Mouse (Mus musculus) midbrain, embryonic 14.5 days (tissue): Measurements from ENCODE around the gene Il34. TPM values are rescaled to one million over a fixed set of nuclear protein-coding genes. Genes with fewer than 3 reads are reported as not detected.
"Not testable (repeated sequence)": the region's sequence is repeated elsewhere in the genome, so short reads cannot be mapped to it uniquely, and the experiment has no call there.

Experiments used
- ATAC-seq: fragments of 200-750 bp; cut with Nextera tagmentation; 2 replicates; pipeline ENCODE4 v1.8.0; 2017; ENCODE audit warnings: moderate number of reproducible peaks, moderate library complexity; ENCODE audit not compliant: low FRiP score, low TSS enrichment
- DNase-seq: peaks from one replicate; pipeline ENCODE4 v3.0.0-alpha.2; 2015
- H3K27ac ChIP-seq: fragments of 300-500 bp; sonication (generic); replicated peaks from 2 replicates; pipeline ENCODE4 v1.5.1; 2014; ENCODE audit warnings: mild to moderate bottlenecking, low read depth, low read length, moderate library complexity
- H3K27me3 ChIP-seq: fragments of 300-500 bp; sonication (generic); 2 replicates; pipeline ENCODE4 v1.6.1; 2014; ENCODE audit warnings: low read length, control low read depth, mixed read lengths; ENCODE audit not compliant: control insufficient read depth, insufficient read depth
- H3K36me3 ChIP-seq: fragments of 300-500 bp; sonication (generic); 2 replicates; pipeline ENCODE4 v1.6.1; 2014; ENCODE audit warnings: low read length, control low read depth; ENCODE audit not compliant: control insufficient read depth, insufficient read depth
- H3K4me1 ChIP-seq: fragments of 300-500 bp; sonication (generic); 2 replicates; pipeline ENCODE4 v1.6.1; 2014; ENCODE audit warnings: mild to moderate bottlenecking, antibody characterized with exemption, low read length, control low read depth; ENCODE audit not compliant: control insufficient read depth, insufficient read depth
- H3K4me2 ChIP-seq: fragments of 300-500 bp; sonication (generic); 2 replicates; pipeline ENCODE4 v1.6.1; 2014; ENCODE audit warnings: mild to moderate bottlenecking, low read length, moderate library complexity
- H3K4me3 ChIP-seq: fragments of 300-500 bp; sonication (generic); replicated peaks from 2 replicates; pipeline ENCODE4 v1.5.1; 2014; ENCODE audit warnings: low read depth, low read length
- H3K9ac ChIP-seq: fragments of 300-500 bp; sonication (generic); replicated peaks from 2 replicates; pipeline ENCODE4 v1.6.1; 2014; ENCODE audit warnings: mild to moderate bottlenecking, low read length, moderate library complexity
- H3K9me3 ChIP-seq: fragments of 300-500 bp; sonication (generic); 2 replicates; pipeline ENCODE4 v1.6.1; 2016; ENCODE audit warnings: low read length, control low read depth, mixed read lengths; ENCODE audit not compliant: control insufficient read depth
- WGBS: fragments of 180-500 bp; shearing (Covaris S2); extraction: QIAGEN DNeasy Blood & Tissue Kit; methylation state at CpG from one replicate; pipeline ENCODE4 v1.1.7; 2014; 5-methylcytosine and 5-hydroxymethylcytosine counted together
- polyA plus RNA-seq: library from polyadenylated mRNA; unstranded; fragments of >200 nt; fragmentation: Nextera tagmentation; extraction: Ambion mirVana; gene quantifications from 2 replicates; pipeline ENCODE4 v1.2.1, GENCODE M21; 2014

Il34 gene
- polyA plus RNA-seq, 1 experiment from 2014 or later: 3.9 TPM

DNA sequence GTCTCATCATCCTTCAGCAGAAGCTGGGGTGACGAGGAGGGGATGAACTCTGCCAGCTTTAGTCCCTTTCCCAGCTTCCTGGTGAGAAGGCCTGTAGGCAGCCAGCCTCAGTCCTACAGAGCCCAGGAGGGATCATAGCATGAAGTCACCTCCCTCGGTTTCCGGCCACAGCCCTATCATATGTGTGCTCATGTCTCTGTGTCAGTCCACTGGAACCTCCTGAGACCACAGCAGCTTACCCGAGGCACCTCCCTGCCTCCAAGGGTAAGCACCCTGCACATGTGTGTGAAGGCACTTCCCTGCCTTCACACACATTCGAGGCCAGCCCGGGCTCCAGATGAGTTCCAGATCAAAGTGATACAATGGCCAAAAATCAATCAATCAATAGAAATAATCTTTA lies 15.5 kb downstream of the Il34 start:
- no peak for ATAC-seq
- WGBS: 79% methylated on average over 6 of the region's 6 CpGs
- DNase-seq: no peak

DNA sequence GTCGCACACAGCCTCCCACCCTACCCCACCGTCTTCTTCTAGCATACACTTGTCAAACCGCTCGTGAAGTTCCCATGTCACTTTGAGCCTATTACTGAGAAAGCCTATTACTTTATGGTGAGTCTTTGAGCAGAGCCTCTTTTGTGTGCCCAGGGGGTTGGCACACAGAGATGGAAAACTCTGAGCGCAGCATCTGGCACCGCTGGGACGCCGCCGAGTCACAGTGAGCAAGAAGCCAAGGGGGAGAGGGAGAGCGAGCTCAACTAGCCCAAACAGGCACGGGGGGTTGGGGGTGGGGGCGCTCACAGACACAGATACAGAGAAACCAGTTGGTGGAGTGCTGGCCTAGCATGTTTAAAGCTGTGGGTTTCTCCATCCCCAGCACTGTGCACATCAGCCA lies 16.2 kb downstream of the Il34 start:
- DNase-seq (no peak), ATAC-seq (no peak)
- no peaks in the 10 kb centered on the region for H3K9me3 ChIP-seq

More for the DNA sequence above, 15.5 kb downstream of the Il34 start:
- Histone ChIP-seq H3K4me2 (no peak overlapping the region), H3K4me3 (no peak overlapping the region), H3K27me3 (no peaks in the 10 kb centered on the region), H3K27ac (no peak overlapping the region), H3K9me3 (no peaks in the 10 kb centered on the region), H3K4me1 (no peaks in the 10 kb centered on the region), H3K9ac (no peak overlapping the region), H3K36me3 (no peaks in the 10 kb centered on the region)

DNA sequence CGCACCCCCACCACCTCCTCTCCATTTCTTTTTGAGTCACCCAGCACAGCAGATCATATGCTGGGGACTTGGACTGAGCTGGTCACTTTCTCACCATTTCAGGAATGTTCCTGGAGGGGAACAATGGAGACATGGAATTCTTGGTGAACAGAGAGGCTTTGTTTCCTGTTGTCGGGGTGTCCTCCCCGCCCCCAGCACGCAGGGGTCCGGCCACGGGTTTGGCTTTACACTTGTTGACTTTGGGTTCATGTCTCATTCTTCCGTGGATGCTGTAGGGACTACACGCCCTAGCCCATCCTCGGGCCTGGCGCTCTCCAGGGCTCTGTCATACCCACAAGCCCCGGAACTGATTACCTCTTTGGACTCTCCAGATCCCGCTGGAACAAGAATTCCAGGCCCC lies 16.7 kb downstream of the Il34 start:
- 54% methylated on average over 12 of the region's 12 CpGs for WGBS
- ATAC-seq: no peak

More for the DNA sequence above, 16.2 kb downstream of the Il34 start:
- WGBS: 67% methylated on average over 12 of the region's 12 CpGs
- Histone ChIP-seq H3K27ac (no peak overlapping the region), H3K27me3 (no peaks in the 10 kb centered on the region), H3K36me3 (no peaks in the 10 kb centered on the region), H3K4me2 (no peak overlapping the region), H3K9ac (no peak overlapping the region), H3K4me3 (no peak overlapping the region), H3K4me1 (no peaks in the 10 kb centered on the region)

DNA sequence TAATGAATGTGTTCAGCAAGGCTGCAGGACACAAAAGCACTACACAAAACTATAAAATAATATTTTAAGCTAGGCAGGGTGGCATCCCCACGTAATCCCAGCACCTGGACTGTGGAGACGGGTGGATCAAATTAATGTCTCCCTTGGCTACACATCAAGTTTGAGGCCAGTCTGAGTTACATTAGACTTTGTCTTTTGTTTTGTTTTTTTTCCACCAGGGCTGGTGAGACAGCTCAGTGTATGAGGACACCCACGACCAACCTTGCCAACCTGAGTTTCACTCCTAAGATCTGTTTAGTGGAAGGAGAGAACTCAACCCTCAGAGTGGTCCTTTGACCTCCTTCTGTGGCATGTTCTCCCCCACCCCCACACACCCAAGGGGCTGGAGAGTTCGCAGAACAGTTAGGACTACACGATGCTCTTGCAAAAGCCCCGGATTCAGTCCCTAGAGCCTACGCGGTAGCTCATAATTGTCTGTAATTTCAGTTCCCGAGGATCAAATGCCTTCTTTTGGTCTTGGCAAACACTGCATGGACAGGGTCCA lies 18.2 kb downstream of the Il34 start:
- no peak overlapping the region for H3K4me3 ChIP-seq
- no peaks in the 10 kb centered on the region for H3K27me3 ChIP-seq
- no peak overlapping the region for H3K4me2 ChIP-seq
- no peak overlapping the region for H3K9ac ChIP-seq
- no peak for ATAC-seq
- WGBS: 89% methylated on average over 9 of the region's 9 CpGs
- H3K27ac ChIP-seq: no peak overlapping the region
- no peaks in the 10 kb centered on the region for H3K4me1 ChIP-seq
- H3K9me3 ChIP-seq: no peaks in the 10 kb centered on the region
- no peaks in the 10 kb centered on the region for H3K36me3 ChIP-seq
- DNase-seq: no peak

More for the DNA sequence above, 16.7 kb downstream of the Il34 start:
- no peaks in the 10 kb centered on the region for H3K4me1 ChIP-seq
- no peaks in the 10 kb centered on the region for H3K9me3 ChIP-seq
- no peak for DNase-seq
- H3K4me2 ChIP-seq: no peak overlapping the region
- H3K27ac ChIP-seq: no peak overlapping the region
- H3K36me3 ChIP-seq: no peaks in the 10 kb centered on the region
- no peak overlapping the region for H3K9ac ChIP-seq
- no peak overlapping the region for H3K4me3 ChIP-seq
- no peaks in the 10 kb centered on the region for H3K27me3 ChIP-seq

DNA sequence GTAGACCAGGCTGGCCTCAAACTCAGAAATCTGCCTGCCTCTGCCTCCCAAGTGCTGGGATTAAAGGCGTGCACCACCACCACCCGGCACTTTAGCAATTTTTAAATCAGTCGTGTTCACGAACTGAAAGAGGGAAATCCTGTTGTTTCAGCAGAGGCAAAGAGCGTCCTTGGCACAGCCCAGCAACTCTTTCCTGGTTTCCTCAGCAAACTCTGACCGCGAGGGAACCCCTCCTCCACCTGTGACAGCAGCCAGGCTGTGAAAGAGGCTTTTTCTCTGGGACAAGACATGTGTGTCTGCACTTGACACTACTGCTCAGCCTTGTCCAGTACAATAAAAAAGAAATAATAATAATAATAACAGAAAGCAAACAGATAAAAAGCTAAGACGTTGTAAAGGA lies 18.8 kb downstream of the Il34 start:
- H3K27ac ChIP-seq: no peak overlapping the region
- ATAC-seq (no peak), DNase-seq (no peak)
- no peaks in the 10 kb centered on the region for H3K9me3 ChIP-seq
- H3K4me2 ChIP-seq: no peak overlapping the region
- no peak overlapping the region for H3K9ac ChIP-seq
- H3K4me3 ChIP-seq: no peak overlapping the region
- no peaks in the 10 kb centered on the region for H3K4me1 ChIP-seq
- WGBS: 87% methylated on average over 8 of the region's 8 CpGs
- H3K36me3 ChIP-seq: no peaks in the 10 kb centered on the region
- no peaks in the 10 kb centered on the region for H3K27me3 ChIP-seq

DNA sequence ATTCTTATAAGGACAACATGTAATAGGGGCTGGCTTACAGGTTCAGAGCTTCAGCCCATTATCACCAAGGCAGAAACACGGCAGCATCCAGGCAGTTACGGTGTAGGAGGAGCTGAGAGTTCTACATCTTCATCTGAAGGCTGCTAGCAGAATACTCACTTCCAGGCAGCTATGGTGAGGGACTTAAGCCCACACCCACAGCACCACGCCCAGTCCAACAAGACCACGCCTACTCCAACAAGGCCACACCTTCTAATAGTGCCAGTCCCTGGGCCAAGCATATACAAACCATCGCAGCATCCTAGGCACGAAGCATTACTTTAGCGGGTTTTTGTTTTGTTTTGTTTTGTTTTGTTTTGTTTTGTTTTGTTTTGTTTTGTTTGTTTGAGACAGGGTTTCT lies 19.2 kb downstream of the Il34 start:
- not testable (repeated sequence) for DNase-seq, H3K36me3 ChIP-seq, H3K4me2 ChIP-seq, H3K27ac ChIP-seq, H3K9ac ChIP-seq, ATAC-seq, H3K9me3 ChIP-seq, H3K27me3 ChIP-seq, H3K4me1 ChIP-seq, H3K4me3 ChIP-seq
- 80% methylated on average over 7 of the region's 7 CpGs for WGBS

DNA sequence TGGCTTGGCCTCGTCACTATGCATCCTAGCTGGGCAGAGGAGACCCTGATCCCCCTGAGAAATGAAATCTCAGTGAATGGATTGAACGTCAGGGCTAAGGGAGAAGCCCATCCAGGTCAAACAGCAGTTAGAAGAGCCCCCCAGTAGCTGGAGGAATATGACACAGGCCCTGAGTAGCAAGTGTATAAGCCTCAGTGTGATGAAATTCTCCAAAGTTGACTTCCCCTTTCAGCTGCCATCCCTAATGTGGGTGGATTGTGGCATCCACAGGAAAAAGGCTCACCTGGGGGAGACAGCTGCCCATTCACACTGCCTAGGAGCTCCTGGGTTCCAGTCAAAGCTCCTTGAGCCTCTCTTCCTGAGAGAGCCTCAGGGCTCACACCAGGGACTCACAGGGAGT lies 20.4 kb downstream of the Il34 start:
- Histone ChIP-seq H3K27ac (no peak overlapping the region), H3K9ac (no peak overlapping the region), H3K36me3 (no peaks in the 10 kb centered on the region), H3K4me1 (no peaks in the 10 kb centered on the region), H3K4me3 (no peak overlapping the region), H3K4me2 (no peak overlapping the region), H3K9me3 (no peaks in the 10 kb centered on the region), H3K27me3 (no peaks in the 10 kb centered on the region)
- DNase-seq: no peak
- no peak for ATAC-seq
- 64% methylated on average over 2 of the region's 2 CpGs for whole genome bisulfite sequencing

DNA sequence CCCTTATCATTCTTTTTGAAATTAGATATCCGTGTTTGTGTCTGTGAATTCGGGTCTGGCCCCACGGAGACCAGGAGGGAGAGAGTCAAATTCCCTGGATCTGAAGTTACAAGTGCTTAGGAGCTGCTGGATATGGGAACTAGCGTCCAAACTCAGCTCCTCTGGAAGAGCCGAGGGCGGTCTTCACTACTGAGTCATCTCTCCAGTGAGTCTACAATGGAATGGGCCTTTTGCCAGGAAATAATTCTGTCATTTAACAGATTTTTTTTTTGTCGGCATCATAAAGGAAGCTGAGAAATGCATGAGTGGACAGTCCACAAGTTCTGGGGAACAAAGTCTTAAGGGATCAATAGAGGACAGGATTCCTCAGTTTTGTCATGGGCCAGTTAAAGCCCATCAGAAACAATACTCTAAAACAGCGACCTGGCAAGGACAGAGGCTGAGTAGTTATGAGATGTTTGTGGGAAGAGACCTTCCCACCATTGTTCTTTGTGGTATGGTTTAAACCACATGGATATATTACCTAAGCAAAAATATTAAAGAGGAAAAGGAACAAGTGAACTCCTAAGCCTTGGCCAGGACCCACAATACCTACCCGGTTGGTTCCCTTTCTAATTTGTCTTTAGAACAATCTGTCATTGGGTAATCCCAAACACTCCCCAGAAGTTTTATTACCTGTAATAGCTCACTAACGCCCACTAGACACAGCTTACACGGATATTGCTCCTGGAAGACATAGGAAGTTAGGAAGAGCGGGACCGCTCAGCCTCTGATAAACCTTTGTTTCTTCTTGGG lies 25.6 kb downstream of the Il34 start:
- ATAC-seq (no peak), DNase-seq (no peak)
- H3K9ac ChIP-seq: no peak overlapping the region
- no peaks in the 10 kb centered on the region for H3K4me1 ChIP-seq
- no peak overlapping the region for H3K4me2 ChIP-seq
- no peaks in the 10 kb centered on the region for H3K27me3 ChIP-seq
- no peak overlapping the region for H3K27ac ChIP-seq
- WGBS: 86% methylated on average over 13 of the region's 13 CpGs
- H3K4me3 ChIP-seq: no peak overlapping the region
- H3K9me3 ChIP-seq: no peaks in the 10 kb centered on the region
- no peaks in the 10 kb centered on the region for H3K36me3 ChIP-seq

DNA sequence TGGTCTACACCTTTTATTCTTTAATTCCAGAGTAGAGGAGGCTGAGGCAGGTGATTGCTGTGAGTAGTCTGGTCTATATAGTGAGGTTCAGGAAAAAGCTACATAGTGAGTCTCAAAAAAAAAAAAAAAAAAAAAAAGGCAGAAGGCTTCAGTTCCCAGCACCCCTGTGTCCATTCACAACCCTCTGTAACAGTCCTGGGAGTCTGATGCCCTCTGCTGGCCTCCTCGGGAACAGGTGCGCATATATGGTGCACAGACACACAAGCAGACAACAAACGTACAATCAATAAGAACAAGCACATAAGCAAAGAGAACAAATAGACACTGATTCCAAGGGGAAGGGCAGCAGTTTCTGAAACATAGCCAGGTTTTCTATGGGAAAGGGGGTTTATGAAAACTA lies 29.4 kb downstream of the Il34 start:
- no peak overlapping the region for H3K9ac ChIP-seq
- H3K9me3 ChIP-seq: no peaks in the 10 kb centered on the region
- ATAC-seq (no peak), DNase-seq (no peak)
- no peaks in the 10 kb centered on the region for H3K36me3 ChIP-seq
- no peak overlapping the region for H3K4me3 ChIP-seq
- WGBS: 95% methylated on average over 3 of the region's 3 CpGs
- H3K27me3 ChIP-seq: no peaks in the 10 kb centered on the region
- H3K4me1 ChIP-seq: no peaks in the 10 kb centered on the region
- no peak overlapping the region for H3K4me2 ChIP-seq
- H3K27ac ChIP-seq: no peak overlapping the region
